Mouse (Mus musculus) liver, adult 2 months (tissue): Measurements from ENCODE around the gene Gcnt3.

Experiments
- CTCF ChIP-seq: fragments of 200-500 bp; IDR thresholded peaks from 2 replicates; pipeline ENCODE4 v1.5.1; 2011; ENCODE audit warnings: low read depth, low read length, control low read depth
- POLR2A ChIP-seq: fragments of 200-500 bp; IDR thresholded peaks from 2 replicates; pipeline ENCODE4 v1.6.1; 2011; ENCODE audit warnings: low read length, control low read depth; ENCODE audit not compliant: insufficient read depth; ENCODE audit errors: extremely low read depth

- TF ChIP-seq CTCF, result no peak
- no peak for TF ChIP-seq POLR2A
Observed at GRCm38 (mm10) chr9:70011537-70012407, 26.1 kb downstream of the Gcnt3 start.
